Mouse (Mus musculus) kidney, embryonic 14.5 days (tissue): ENCODE measurements at regions not wholly inside any gene's neighbourhood (a gene's known extent, or its start where the extent isn't known, plus 50 kb on each side); places are given as distances from the start of the nearest gene placed in this dataset.

Source experiments
- ATAC-seq: fragments of 200-750 bp; cut with Nextera tagmentation; 2 replicates; pipeline ENCODE4 v1.8.0; 2017; ENCODE audit warnings: moderate number of reproducible peaks, mild to moderate bottlenecking, moderate TSS enrichment, moderate library complexity; ENCODE audit not compliant: low FRiP score, low TSS enrichment
- H3K27ac ChIP-seq: fragments of 300-500 bp; sonication (generic); 2 replicates; pipeline ENCODE4 v1.5.1; 2014; ENCODE audit warnings: low read depth, mild to moderate bottlenecking, low read length, moderate library complexity, mixed read lengths
- H3K27me3 ChIP-seq: fragments of 300-500 bp; sonication (generic); 2 replicates; pipeline ENCODE4 v1.6.1; 2014; ENCODE audit warnings: mild to moderate bottlenecking, low read length; ENCODE audit not compliant: control insufficient read depth, insufficient read depth
- H3K36me3 ChIP-seq: fragments of 300-500 bp; sonication (generic); 2 replicates; pipeline ENCODE4 v1.6.1; 2014; ENCODE audit warnings: low read length, mixed read lengths; ENCODE audit not compliant: control insufficient read depth, insufficient read depth
- H3K4me1 ChIP-seq: fragments of 300-500 bp; sonication (generic); 2 replicates; pipeline ENCODE4 v1.6.1; 2014; ENCODE audit warnings: low read length, mixed read lengths; ENCODE audit not compliant: control insufficient read depth, insufficient read depth
- H3K4me2 ChIP-seq: fragments of 300-500 bp; sonication (generic); replicated peaks from 2 replicates; pipeline ENCODE4 v1.6.1; 2014; ENCODE audit warnings: low read depth, mild to moderate bottlenecking, low read length
- H3K4me3 ChIP-seq: fragments of 300-500 bp; sonication (generic); 2 replicates; pipeline ENCODE4 v1.5.1; 2014; ENCODE audit warnings: mild to moderate bottlenecking, low read length
- H3K9ac ChIP-seq: fragments of 300-500 bp; sonication (generic); 2 replicates; pipeline ENCODE4 v1.6.1; 2014; ENCODE audit warnings: low read depth, mild to moderate bottlenecking, low read length, moderate library complexity
- H3K9me3 ChIP-seq: fragments of 300-500 bp; sonication (generic); 2 replicates; pipeline ENCODE4 v1.6.1; 2016; ENCODE audit warnings: low read length; ENCODE audit not compliant: control insufficient read depth
- WGBS: fragments of 180-500 bp; shearing (Covaris S2); extraction: QIAGEN DNeasy Blood & Tissue Kit; methylation state at CpG from one replicate; pipeline ENCODE4 v1.1.7; 2014; 5-methylcytosine and 5-hydroxymethylcytosine counted together

- no peak for ATAC-seq
- no peaks in the 10 kb centered on the region for H3K9me3 ChIP-seq
- H3K4me2 ChIP-seq, result no peak overlapping the region
- H3K9ac ChIP-seq, result no peak overlapping the region
- no peak overlapping the region for H3K27ac ChIP-seq
- no peaks in the 10 kb centered on the region for H3K36me3 ChIP-seq
- H3K4me3 ChIP-seq, result no peak overlapping the region
- H3K27me3 ChIP-seq, result no peaks in the 10 kb centered on the region
- WGBS, result 65% methylated on average over 14 of the region's 14 CpGs
- H3K4me1 ChIP-seq, result no peaks in the 10 kb centered on the region
Measured at GRCm38 (mm10) chr2:160510635-160511421, 134.9 kb upstream of the Top1 start.

- no peak overlapping the region for H3K27ac ChIP-seq
- no peaks in the 10 kb centered on the region for H3K36me3 ChIP-seq
- no peak overlapping the region for H3K4me2 ChIP-seq
- 57% methylated on average over 6 of the region's 6 CpGs for WGBS
- no peaks in the 10 kb centered on the region for H3K4me1 ChIP-seq
- no peak overlapping the region for H3K4me3 ChIP-seq
- ATAC-seq, result no peak
- H3K9ac ChIP-seq, result no peak overlapping the region
- H3K9me3 ChIP-seq, result no peaks in the 10 kb centered on the region
- no peaks in the 10 kb centered on the region for H3K27me3 ChIP-seq
Measured at GRCm38 (mm10) chr2:160515621-160516020, 130.1 kb upstream of the Top1 start.

- Histone ChIP-seq H3K4me1 (no peaks in the 10 kb centered on the region), H3K9ac (no peak overlapping the region), H3K4me2 (no peak overlapping the region), H3K27me3 (no peaks in the 10 kb centered on the region), H3K4me3 (no peak overlapping the region), H3K27ac (no peak overlapping the region), H3K36me3 (no peaks in the 10 kb centered on the region), H3K9me3 (no peaks in the 10 kb centered on the region)
- ATAC-seq, result no peak
- 21% methylated on average over 6 of the region's 6 CpGs for WGBS
Measured at GRCm38 (mm10) chr2:160516526-160516925, 129.2 kb upstream of the Top1 start.

- WGBS, result 78% methylated on average over 9 of the region's 9 CpGs
- Histone ChIP-seq H3K4me1 (peaks cover 18% of the 10 kb centered on the region; the same call in 1 of the 2 replicates), H3K4me2 (no peak overlapping the region), H3K27me3 (no peaks in the 10 kb centered on the region), H3K27ac (no peak overlapping the region), H3K36me3 (no peaks in the 10 kb centered on the region), H3K9me3 (no peaks in the 10 kb centered on the region), H3K9ac (no peak overlapping the region), H3K4me3 (no peak overlapping the region)
- ATAC-seq, result no peak
Measured at GRCm38 (mm10) chr2:160525301-160526205, 120.1 kb upstream of the Top1 start.

- H3K4me2 ChIP-seq, result no peak overlapping the region
- H3K4me1 ChIP-seq, result peaks cover 23% of the 10 kb centered on the region; the same call in 1 of the 2 replicates
- H3K27ac ChIP-seq, result no peak overlapping the region
- no peak for ATAC-seq
- no peak overlapping the region for H3K9ac ChIP-seq
- no peaks in the 10 kb centered on the region for H3K9me3 ChIP-seq
- no peak overlapping the region for H3K4me3 ChIP-seq
- no peaks in the 10 kb centered on the region for H3K36me3 ChIP-seq
- 19% methylated on average over 8 of the region's 8 CpGs for WGBS
- H3K27me3 ChIP-seq, result no peaks in the 10 kb centered on the region
Measured at GRCm38 (mm10) chr2:160526377-160527125, 119.1 kb upstream of the Top1 start.

GRCm38 (mm10) chr2:160529306-160529705, 116.4 kb upstream of the Top1 start:
- Histone ChIP-seq H3K9me3 (no peaks in the 10 kb centered on the region), H3K4me1 (peaks cover 23% of the 10 kb centered on the region; the same call in 1 of the 2 replicates), H3K9ac (0 out of 2 replicates have a peak overlapping the region, but pooled peaks have one; percentile 5), H3K4me3 (no peak overlapping the region), H3K4me2 (no peak overlapping the region), H3K27ac (no peak overlapping the region), H3K27me3 (no peaks in the 10 kb centered on the region), H3K36me3 (no peaks in the 10 kb centered on the region)
- ATAC-seq, result no peak
- WGBS, result 46% methylated on average over 7 of the region's 7 CpGs

GRCm38 (mm10) chr2:160530377-160530776, 115.3 kb upstream of the Top1 start:
- no peak overlapping the region for H3K4me3 ChIP-seq
- peaks cover 23% of the 10 kb centered on the region; the same call in 1 of the 2 replicates for H3K4me1 ChIP-seq
- H3K9me3 ChIP-seq, result no peaks in the 10 kb centered on the region
- ATAC-seq, result no peak
- WGBS, result 30% methylated on average over 3 of the region's 3 CpGs
- no peak overlapping the region for H3K27ac ChIP-seq
- no peak overlapping the region for H3K4me2 ChIP-seq
- H3K36me3 ChIP-seq, result no peaks in the 10 kb centered on the region
- H3K27me3 ChIP-seq, result no peaks in the 10 kb centered on the region
- no peak overlapping the region for H3K9ac ChIP-seq

GRCm38 (mm10) chr2:160537319-160537719, 108.4 kb upstream of the Top1 start:
- Histone ChIP-seq H3K9ac (no peak overlapping the region), H3K9me3 (no peaks in the 10 kb centered on the region), H3K4me3 (no peak overlapping the region), H3K27me3 (no peaks in the 10 kb centered on the region), H3K36me3 (no peaks in the 10 kb centered on the region), H3K4me1 (peaks cover 11% of the 10 kb centered on the region; the same call in 1 of the 2 replicates), H3K27ac (no peak overlapping the region), H3K4me2 (no peak overlapping the region)
- peak; percentile 76; the same call in 1 of the 2 replicates for ATAC-seq
- WGBS, result 12% methylated on average over 8 of the region's 8 CpGs
